Mouse (Mus musculus) G1E (cell line): Measurements from ENCODE around the gene Tstd3.

Source experiments
- CTCF ChIP-seq: IDR thresholded peaks from 2 replicates; pipeline ENCODE4 v1.5.1; 2012; ENCODE audit warnings: low read depth, low read length, inconsistent platforms, mixed read lengths
- GATA1 ChIP-seq: IDR thresholded peaks from 2 replicates; pipeline ENCODE4 v1.6.1; 2012; ENCODE audit warnings: borderline replicate concordance, low read length, inconsistent platforms, mixed read lengths
- GATA2 ChIP-seq: IDR thresholded peaks from 2 replicates; pipeline ENCODE4 v1.6.1; 2012; ENCODE audit warnings: low read depth, low read length, inconsistent platforms, borderline replicate concordance
- POLR2AphosphoS5 ChIP-seq: IDR thresholded peaks from 2 replicates; pipeline ENCODE4 v1.6.1; 2012; ENCODE audit warnings: low read depth, low read length, inconsistent platforms; ENCODE audit not compliant: insufficient replicate concordance
- TAL1 ChIP-seq: conservative IDR thresholded peaks from 2 replicates; pipeline ENCODE4 v1.6.1; 2012; ENCODE audit warnings: low read depth, low read length, inconsistent platforms, mixed read lengths

DNA sequence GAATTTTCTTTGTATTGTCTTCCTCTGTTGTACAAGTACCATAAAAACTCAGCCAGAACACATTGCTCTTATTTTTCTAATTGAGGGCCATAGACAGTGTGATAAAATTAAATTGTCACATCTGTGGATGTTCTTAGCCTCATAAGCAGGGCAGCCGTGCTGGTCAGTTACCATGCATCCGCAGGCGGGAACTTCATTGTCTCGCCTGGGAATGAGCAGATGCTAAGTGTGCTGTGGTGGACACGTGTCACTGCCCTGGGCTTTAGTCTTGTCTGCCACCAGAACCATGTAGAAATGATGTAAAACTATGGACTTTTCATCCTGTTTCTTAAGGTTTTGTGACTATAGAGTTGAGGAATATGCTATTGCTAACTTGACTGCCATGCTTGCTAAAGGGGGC lies 40.2 kb upstream of the Tstd3 start:
- TF ChIP-seq CTCF (no peak), GATA1 (no peak), POLR2AphosphoS5 (no peak), TAL1 (no peak), GATA2 (no peak)
